Mouse (Mus musculus): Measurements from ENCODE around the gene Rnf222. TPM values are rescaled to one million over a fixed set of nuclear protein-coding genes. Genes with fewer than 3 reads are reported as not detected.
A peak's percentile ranks its signal among the peaks of the same experiment; 100 is the strongest.

Gene Rnf222
- polyA plus RNA-seq, 1 experiment from 2014 or later = 0.07 TPM

DNA sequence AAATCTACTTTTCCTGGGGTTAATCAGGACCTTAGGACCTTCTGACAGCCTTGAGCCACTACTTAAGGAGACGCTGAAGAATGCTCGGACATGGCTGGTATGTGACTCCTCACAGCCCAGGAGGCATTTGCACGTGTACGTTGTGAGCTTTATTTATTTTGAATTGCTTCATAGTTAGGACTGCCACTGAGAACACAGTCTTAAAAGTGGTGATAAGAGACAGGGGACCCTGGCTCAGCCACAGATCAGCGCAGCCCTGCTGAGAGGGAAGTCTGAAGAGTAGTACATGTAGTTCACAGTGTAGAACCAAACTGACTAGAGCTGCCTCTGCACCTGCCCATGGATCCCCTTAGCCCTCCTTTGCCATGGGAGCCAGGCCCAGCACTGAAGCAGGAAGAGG, 3.5 kb downstream of the Rnf222 start:
- Histone ChIP-seq H3K36me3 (no peaks in the 10 kb centered on the region), H3K9me3 (replicated peaks) (no peaks in the 10 kb centered on the region), H3K4me3 (no peak overlapping the region), H3K4me1 (peaks cover 53% of the 10 kb centered on the region), H3K9ac (peak overlapping the region; percentile 13; the same call in 1 of the 2 replicates), H3K27ac (no peak overlapping the region), H3K4me2 (no peak overlapping the region), H3K27me3 (replicated peaks) (no peaks in the 10 kb centered on the region)
- WGBS (ENCODE audit: insufficient replicate concordance) = 51% methylated on average over 5 of the region's 5 CpGs
- no peak for ATAC-seq

DNA sequence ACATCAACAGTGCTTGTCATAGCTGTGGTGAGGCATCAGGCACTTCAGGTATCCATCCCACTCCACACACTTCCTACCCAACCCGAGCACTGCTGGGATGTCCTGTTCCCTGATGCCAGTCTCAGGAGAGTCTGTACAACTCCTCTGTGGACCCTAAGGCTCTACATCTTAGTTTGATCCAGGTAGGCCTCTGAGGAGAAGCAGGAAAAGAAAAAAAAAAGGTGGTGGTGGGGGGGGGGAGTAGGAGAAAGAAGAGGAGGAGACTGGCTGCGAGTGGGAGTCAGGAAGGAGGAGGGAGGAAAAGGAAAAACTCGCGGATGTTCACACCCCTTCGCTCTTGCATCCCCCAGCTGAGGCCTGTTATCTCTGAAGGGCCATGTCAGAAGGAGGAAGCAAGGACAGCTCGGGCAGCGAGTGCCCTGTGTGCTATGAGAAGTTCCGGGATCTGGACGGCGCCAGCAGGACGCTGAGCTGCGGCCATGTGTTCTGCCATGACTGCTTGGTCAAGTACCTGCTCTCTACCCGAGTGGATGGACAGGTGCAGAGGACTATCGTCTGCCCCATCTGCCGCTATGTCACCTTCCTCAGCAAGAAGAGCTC, 4.0 kb downstream of the Rnf222 start:
- Histone ChIP-seq H3K36me3 (no peaks in the 10 kb centered on the region), H3K27me3 (replicated peaks) (no peaks in the 10 kb centered on the region), H3K27ac (peak overlapping the region; percentile 57), H3K4me3 (peak overlapping the region; percentile 24), H3K4me1 (peaks cover 59% of the 10 kb centered on the region), H3K9ac (peak overlapping the region; percentile 33; the same call in 1 of the 2 replicates), H3K9me3 (replicated peaks) (no peaks in the 10 kb centered on the region), H3K4me2 (peak overlapping the region; percentile 55)
- ATAC-seq = no peak
- WGBS (ENCODE audit: insufficient replicate concordance) = 21% methylated on average over 15 of the region's 15 CpGs

- Histone ChIP-seq H3K36me3 (no peaks in the 10 kb centered on the region), H3K4me2 (no peak overlapping the region), H3K4me3 (no peak overlapping the region), H3K27ac (no peak overlapping the region), H3K9ac (no peak overlapping the region), H3K27me3 (replicated peaks) (no peaks in the 10 kb centered on the region), H3K9me3 (replicated peaks) (no peaks in the 10 kb centered on the region), H3K4me1 (peaks cover 67% of the 10 kb centered on the region)
- 67% methylated on average over 12 of the region's 12 CpGs for WGBS (ENCODE audit: insufficient replicate concordance)
- no peak for ATAC-seq
Measured at GRCm38 (mm10) chr11:68893911-68894464, 5.6 kb downstream of the Rnf222 start.

GRCm38 (mm10) chr11:68896247-68896646, 7.9 kb downstream of the Rnf222 start:
- H3K27ac ChIP-seq = peak overlapping the region; percentile 88
- H3K9me3 ChIP-seq (replicated peaks) = no peaks in the 10 kb centered on the region
- 52% methylated on average over 5 of the region's 5 CpGs for WGBS (ENCODE audit: insufficient replicate concordance)
- H3K4me3 ChIP-seq = no peak overlapping the region
- no peaks in the 10 kb centered on the region for H3K27me3 ChIP-seq (replicated peaks)
- peak overlapping the region; percentile 23 for H3K4me2 ChIP-seq
- ATAC-seq = peak; percentile 79
- H3K9ac ChIP-seq = no peak overlapping the region
- H3K4me1 ChIP-seq = peaks cover 79% of the 10 kb centered on the region
- H3K36me3 ChIP-seq = no peaks in the 10 kb centered on the region

- Histone ChIP-seq H3K4me2 (no peak overlapping the region; the same call in 1 of the 2 replicates), H3K27ac (peak overlapping the region; percentile 88), H3K9ac (no peak overlapping the region), H3K4me1 (peaks cover 75% of the 10 kb centered on the region), H3K9me3 (replicated peaks) (no peaks in the 10 kb centered on the region), H3K36me3 (no peaks in the 10 kb centered on the region), H3K4me3 (no peak overlapping the region), H3K27me3 (replicated peaks) (no peaks in the 10 kb centered on the region)
- ATAC-seq = no peak
- 50% methylated on average over 4 of the region's 4 CpGs for WGBS (ENCODE audit: insufficient replicate concordance)
Measured at GRCm38 (mm10) chr11:68897120-68897519, 8.8 kb downstream of the Rnf222 start.

DNA sequence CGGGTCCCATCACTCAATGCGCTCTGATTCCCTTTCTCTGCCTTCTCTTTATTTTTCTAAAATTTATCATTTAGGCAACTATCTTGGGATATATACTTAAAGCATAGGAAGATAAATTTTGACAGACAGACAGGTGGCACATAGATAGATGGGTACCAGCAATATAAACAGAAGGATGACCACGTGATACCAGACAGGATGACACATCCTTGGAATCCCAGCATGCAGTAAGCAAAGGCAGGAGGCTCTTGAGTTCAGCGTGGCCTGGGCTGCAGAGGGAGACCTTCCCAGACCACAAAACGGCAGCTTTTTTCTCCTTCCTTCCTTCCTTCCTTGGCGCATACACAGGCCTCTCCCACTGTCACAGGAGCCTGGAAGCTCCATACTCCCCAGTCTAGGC, 9.5 kb downstream of the Rnf222 start:
- ATAC-seq = no peak
- Histone ChIP-seq H3K27ac (peak overlapping the region; percentile 73; the same call in 1 of the 2 replicates), H3K4me1 (peaks cover 73% of the 10 kb centered on the region), H3K36me3 (peaks cover 6% of the 10 kb centered on the region), H3K27me3 (replicated peaks) (no peaks in the 10 kb centered on the region), H3K4me2 (no peak overlapping the region), H3K4me3 (no peak overlapping the region), H3K9me3 (replicated peaks) (no peaks in the 10 kb centered on the region), H3K9ac (0 out of 2 replicates have a peak overlapping the region, but pooled peaks have one; percentile 17)
- 50% methylated on average over 6 of the region's 6 CpGs for WGBS (ENCODE audit: insufficient replicate concordance)

DNA sequence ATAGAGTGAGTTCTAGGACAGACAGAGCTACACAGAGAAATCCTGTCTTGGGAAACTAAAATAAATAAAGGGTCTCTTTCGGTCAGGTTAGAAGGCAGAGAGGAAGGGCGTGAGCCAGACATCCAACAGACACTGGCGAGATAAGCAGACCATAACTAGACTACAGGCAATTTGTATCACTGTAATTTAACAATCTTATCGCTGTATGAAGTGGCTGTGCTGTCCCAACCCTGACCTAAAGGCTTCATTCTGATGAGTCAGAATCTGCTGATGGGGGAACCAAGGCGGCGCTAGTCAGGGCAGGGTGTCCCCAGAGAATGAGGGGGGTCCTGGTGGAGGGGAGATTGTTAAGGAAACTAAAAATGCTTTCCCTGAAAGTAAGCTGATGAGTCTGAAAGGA, 10.4 kb downstream of the Rnf222 start:
- peak; percentile 40 for ATAC-seq
- Histone ChIP-seq H3K4me3 (no peak overlapping the region), H3K9me3 (replicated peaks) (no peaks in the 10 kb centered on the region), H3K27ac (peak overlapping the region; percentile 73), H3K36me3 (peaks cover 16% of the 10 kb centered on the region), H3K4me2 (peak overlapping the region; percentile 4; the same call in 1 of the 2 replicates), H3K27me3 (replicated peaks) (no peaks in the 10 kb centered on the region), H3K9ac (no peak overlapping the region), H3K4me1 (peaks cover 75% of the 10 kb centered on the region)
- 24% methylated on average over 6 of the region's 6 CpGs for WGBS (ENCODE audit: insufficient replicate concordance)

DNA sequence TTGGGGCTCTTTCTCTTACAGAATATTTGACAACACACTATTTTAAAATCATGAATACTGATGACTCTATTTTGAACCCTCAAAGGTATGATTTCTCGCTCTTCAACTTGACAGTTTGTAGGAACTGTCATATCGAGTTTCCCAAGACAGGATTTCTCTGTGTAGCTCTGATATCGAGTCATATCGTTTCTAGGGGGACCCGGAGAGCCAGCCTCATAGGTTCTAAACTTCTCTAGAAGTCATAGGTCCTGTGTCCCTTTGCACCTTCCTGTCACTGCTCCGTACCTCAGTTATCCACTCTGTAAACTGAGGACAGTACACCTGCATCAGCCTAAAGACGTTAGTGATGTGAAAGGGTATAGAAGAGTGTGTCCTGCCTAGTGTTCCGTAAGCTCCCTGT, 11.5 kb downstream of the Rnf222 start:
- peaks cover 72% of the 10 kb centered on the region for H3K4me1 ChIP-seq
- no peak overlapping the region; the same call in 1 of the 2 replicates for H3K27ac ChIP-seq
- peaks cover 26% of the 10 kb centered on the region for H3K36me3 ChIP-seq
- H3K9me3 ChIP-seq (replicated peaks) = no peaks in the 10 kb centered on the region
- WGBS (ENCODE audit: insufficient replicate concordance) = 70% methylated on average over 8 of the region's 8 CpGs
- 0 out of 2 replicates have a peak overlapping the region, but pooled peaks have one; percentile 7 for H3K4me2 ChIP-seq
- ATAC-seq = no peak
- H3K4me3 ChIP-seq = no peak overlapping the region
- H3K9ac ChIP-seq = no peak overlapping the region
- H3K27me3 ChIP-seq (replicated peaks) = no peaks in the 10 kb centered on the region

DNA sequence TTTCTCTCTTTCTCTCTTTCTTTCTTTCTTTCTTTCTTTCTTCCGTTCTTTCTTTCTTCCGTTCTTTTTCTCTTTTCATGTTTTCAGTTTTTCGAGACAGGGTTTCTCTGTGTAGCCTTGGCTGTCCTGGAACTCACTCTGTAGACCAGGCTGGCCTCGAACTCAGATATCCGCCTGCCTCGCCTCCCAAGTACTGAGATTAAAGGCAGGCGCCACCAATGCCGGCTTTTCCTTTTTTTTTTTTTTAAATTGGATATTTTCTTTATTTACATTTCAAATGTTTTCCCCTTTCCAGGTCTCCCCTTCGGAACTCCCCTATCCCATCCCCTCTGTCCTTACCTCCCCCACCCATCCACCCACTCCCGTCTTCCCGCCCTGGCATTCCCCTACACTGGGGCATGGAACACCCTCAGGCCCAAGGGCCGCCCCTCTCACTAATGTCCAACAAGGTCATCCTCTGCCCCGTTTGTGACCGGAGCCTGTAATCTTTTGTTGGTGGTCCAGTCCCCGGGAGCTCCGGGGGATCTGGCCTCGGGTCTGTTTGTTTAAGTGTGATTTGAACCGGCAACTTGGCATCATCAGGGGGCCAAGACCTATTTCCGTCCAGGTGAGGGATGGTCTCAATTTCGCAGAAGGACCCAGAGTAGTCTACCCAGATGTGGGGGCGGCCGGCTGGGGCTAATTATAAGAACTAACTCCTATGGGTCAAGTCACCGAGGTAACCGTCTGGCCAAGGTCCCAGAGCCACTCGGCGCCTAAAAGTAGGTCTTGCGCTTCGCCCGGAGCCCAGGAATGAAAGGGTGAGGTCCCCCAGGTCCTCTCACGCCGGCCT, 12.4 kb downstream of the Rnf222 start:
- WGBS (ENCODE audit: insufficient replicate concordance) = 31% methylated on average over 31 of the region's 31 CpGs
- H3K4me1 ChIP-seq = peaks cover 68% of the 10 kb centered on the region
- H3K9me3 ChIP-seq (replicated peaks) = no peaks in the 10 kb centered on the region
- peak overlapping the region; percentile 96 for H3K9ac ChIP-seq
- H3K4me2 ChIP-seq = peak overlapping the region; percentile 88
- H3K36me3 ChIP-seq = peaks cover 35% of the 10 kb centered on the region
- peak overlapping the region; percentile 96 for H3K4me3 ChIP-seq
- no peaks in the 10 kb centered on the region for H3K27me3 ChIP-seq (replicated peaks)
- no peak for ATAC-seq
- H3K27ac ChIP-seq = peak overlapping the region; percentile 41

- peaks cover 61% of the 10 kb centered on the region for H3K4me1 ChIP-seq
- H3K9ac ChIP-seq = peak within 1 kb of the TSS; percentile 96
- H3K36me3 ChIP-seq = peaks cover 43% of the 10 kb centered on the region
- under 1% methylated on average over 52 of the region's 52 CpGs for WGBS (ENCODE audit: insufficient replicate concordance)
- H3K4me3 ChIP-seq = peak within 1 kb of the TSS; percentile 96
- no peaks in the 10 kb centered on the region for H3K27me3 ChIP-seq (replicated peaks)
- H3K27ac ChIP-seq = peak within 1 kb of the TSS; percentile 90
- ATAC-seq = peak; percentile 78
- H3K9me3 ChIP-seq (replicated peaks) = no peaks in the 10 kb centered on the region
- peak within 1 kb of the TSS; percentile 88 for H3K4me2 ChIP-seq
Measured at GRCm38 (mm10) chr11:68901351-68902046, 13.1 kb downstream of the Rnf222 start, which contains the start of gene Rpl26. Gene Rpl26 (plus strand): TSS chr11:68901583.

- ATAC-seq = no peak
- Histone ChIP-seq H3K4me2 (peak overlapping the region; percentile 88), H3K36me3 (peaks cover 48% of the 10 kb centered on the region), H3K4me3 (peak overlapping the region; percentile 96), H3K4me1 (peaks cover 56% of the 10 kb centered on the region), H3K27ac (peak overlapping the region; percentile 90), H3K27me3 (replicated peaks) (no peaks in the 10 kb centered on the region), H3K9me3 (replicated peaks) (no peaks in the 10 kb centered on the region), H3K9ac (peak overlapping the region; percentile 96)
- under 1% methylated on average over 10 of the region's 10 CpGs for WGBS (ENCODE audit: insufficient replicate concordance)
Measured at GRCm38 (mm10) chr11:68902047-68902364, 13.7 kb downstream of the Rnf222 start.

Measured in liver, embryonic 12.5 days (tissue).